Mouse (Mus musculus) liver, postnatal 0 days (tissue): Measurements from ENCODE around the gene Pitpnm3. TPM values are rescaled to one million over a fixed set of nuclear protein-coding genes. Genes with fewer than 3 reads are reported as not detected.
A peak's percentile ranks its signal among the peaks of the same experiment; 100 is the strongest.

Source experiments
- ATAC-seq: fragments of 200-750 bp; cut with Nextera tagmentation; 2 replicates; pipeline ENCODE4 v1.8.0; 2017; ENCODE audit warnings: mild to moderate bottlenecking, moderate library complexity
- DNase-seq: peaks from one replicate; pipeline ENCODE4 v3.0.0-alpha.2; 2016
- H3K27ac ChIP-seq: fragments of 300-500 bp; sonication (generic); 2 replicates; pipeline ENCODE4 v1.5.1; 2014; ENCODE audit warnings: antibody characterized with exemption, moderate library complexity, mild to moderate bottlenecking, low read depth
- H3K27me3 ChIP-seq: fragments of 300-500 bp; sonication (generic); 2 replicates; pipeline ENCODE4 v1.6.1; 2014; ENCODE audit warnings: low read length, control low read depth, mixed read lengths; ENCODE audit not compliant: insufficient read depth
- H3K36me3 ChIP-seq: fragments of 300-500 bp; sonication (generic); replicated peaks from 2 replicates; pipeline ENCODE4 v1.6.1; 2014; ENCODE audit warnings: mild to moderate bottlenecking, control low read depth, low read length, moderate library complexity, mixed read lengths; ENCODE audit not compliant: insufficient read depth
- H3K4me1 ChIP-seq: fragments of 300-500 bp; sonication (generic); 2 replicates; pipeline ENCODE4 v1.6.1; 2014; ENCODE audit warnings: antibody characterized with exemption, mild to moderate bottlenecking, control low read depth; ENCODE audit not compliant: insufficient read depth
- H3K4me2 ChIP-seq: fragments of 300-500 bp; sonication (generic); 2 replicates; pipeline ENCODE4 v1.6.1; 2014; ENCODE audit warnings: low read depth, mild to moderate bottlenecking, low read length, moderate library complexity, mixed read lengths
- H3K4me3 ChIP-seq: fragments of 300-500 bp; sonication (generic); 2 replicates; pipeline ENCODE4 v1.5.1; 2014; ENCODE audit warnings: low read depth, low read length
- H3K9ac ChIP-seq: fragments of 300-500 bp; sonication (generic); replicated peaks from 2 replicates; pipeline ENCODE4 v1.6.1; 2014; ENCODE audit warnings: mild to moderate bottlenecking, moderate library complexity
- H3K9me3 ChIP-seq: fragments of 300-500 bp; sonication (generic); 2 replicates; pipeline ENCODE4 v1.6.1; 2016; ENCODE audit warnings: mild to moderate bottlenecking, control low read depth, low read length, mixed read lengths
- CTCF ChIP-seq: sonication (generic); IDR thresholded peaks from 2 replicates; pipeline ENCODE4 v1.5.1; 2016; ENCODE audit warnings: antibody characterized with exemption, low read depth
- EP300 ChIP-seq: IDR thresholded peaks from 2 replicates; pipeline ENCODE4 v1.6.1; 2016; ENCODE audit warnings: antibody characterized with exemption, low read depth, mild to moderate bottlenecking
- WGBS: fragments of 180-500 bp; shearing (Covaris S2); extraction: QIAGEN DNeasy Blood & Tissue Kit; methylation state at CpG from one replicate; pipeline ENCODE4 v1.1.7; 2014; ENCODE audit not compliant: insufficient replicate concordance; 5-methylcytosine and 5-hydroxymethylcytosine counted together
- polyA plus RNA-seq: library from polyadenylated mRNA; unstranded; fragments of >200 nt; fragmentation: Nextera tagmentation; extraction: Ambion mirVana; gene quantifications from 2 replicates; pipeline ENCODE4 v1.2.1, GENCODE M21; 2015

Gene Pitpnm3
- polyA plus RNA-seq, 1 experiment from 2014 or later, result not detected

DNA sequence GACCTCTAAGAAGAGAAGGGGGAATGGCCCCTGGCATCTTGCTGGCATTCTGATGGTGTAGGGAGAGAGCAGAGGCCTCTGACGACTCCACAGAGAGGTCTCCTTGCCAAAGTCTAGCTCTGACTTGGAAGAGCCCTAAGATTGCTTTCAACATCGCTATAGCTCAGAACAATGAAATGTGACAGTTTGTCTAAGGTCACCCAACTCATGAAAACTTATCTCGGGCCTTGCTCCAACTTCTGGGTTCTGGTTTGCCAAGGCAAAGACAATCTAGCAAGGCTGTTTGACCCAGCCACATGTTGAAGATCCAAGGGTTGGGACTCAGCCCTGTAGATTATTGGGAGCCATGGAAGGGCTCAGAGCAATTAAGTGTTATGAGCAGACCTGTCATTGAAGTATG, 91.3 kb downstream of the Pitpnm3 start:
- TF ChIP-seq CTCF, result no peak
- no peak for TF ChIP-seq EP300
- Histone ChIP-seq H3K4me3 (no peak overlapping the region), H3K27ac (no peak overlapping the region), H3K4me1 (peaks cover 18% of the 10 kb centered on the region), H3K4me2 (no peak overlapping the region), H3K9me3 (no peaks in the 10 kb centered on the region), H3K36me3 (no peaks in the 10 kb centered on the region), H3K9ac (no peak overlapping the region), H3K27me3 (no peaks in the 10 kb centered on the region)
- ATAC-seq (no peak), DNase-seq (no peak)
- WGBS, result 75% methylated on average over 3 of the region's 3 CpGs

GRCm38 (mm10) chr11:72042631-72043030, 92.9 kb downstream of the Pitpnm3 start:
- Histone ChIP-seq H3K9me3 (no peaks in the 10 kb centered on the region), H3K27me3 (no peaks in the 10 kb centered on the region), H3K36me3 (no peaks in the 10 kb centered on the region), H3K9ac (peak overlapping the region; percentile 26), H3K4me3 (peak overlapping the region; percentile 62), H3K4me1 (peaks cover 18% of the 10 kb centered on the region), H3K27ac (no peak overlapping the region), H3K4me2 (peak overlapping the region; percentile 79)
- TF ChIP-seq CTCF (no peak), EP300 (no peak)
- WGBS, result 3% methylated on average over 14 of the region's 14 CpGs
- peak; percentile 24; the same call in 1 of the 2 replicates for ATAC-seq
- no peak for DNase-seq

DNA sequence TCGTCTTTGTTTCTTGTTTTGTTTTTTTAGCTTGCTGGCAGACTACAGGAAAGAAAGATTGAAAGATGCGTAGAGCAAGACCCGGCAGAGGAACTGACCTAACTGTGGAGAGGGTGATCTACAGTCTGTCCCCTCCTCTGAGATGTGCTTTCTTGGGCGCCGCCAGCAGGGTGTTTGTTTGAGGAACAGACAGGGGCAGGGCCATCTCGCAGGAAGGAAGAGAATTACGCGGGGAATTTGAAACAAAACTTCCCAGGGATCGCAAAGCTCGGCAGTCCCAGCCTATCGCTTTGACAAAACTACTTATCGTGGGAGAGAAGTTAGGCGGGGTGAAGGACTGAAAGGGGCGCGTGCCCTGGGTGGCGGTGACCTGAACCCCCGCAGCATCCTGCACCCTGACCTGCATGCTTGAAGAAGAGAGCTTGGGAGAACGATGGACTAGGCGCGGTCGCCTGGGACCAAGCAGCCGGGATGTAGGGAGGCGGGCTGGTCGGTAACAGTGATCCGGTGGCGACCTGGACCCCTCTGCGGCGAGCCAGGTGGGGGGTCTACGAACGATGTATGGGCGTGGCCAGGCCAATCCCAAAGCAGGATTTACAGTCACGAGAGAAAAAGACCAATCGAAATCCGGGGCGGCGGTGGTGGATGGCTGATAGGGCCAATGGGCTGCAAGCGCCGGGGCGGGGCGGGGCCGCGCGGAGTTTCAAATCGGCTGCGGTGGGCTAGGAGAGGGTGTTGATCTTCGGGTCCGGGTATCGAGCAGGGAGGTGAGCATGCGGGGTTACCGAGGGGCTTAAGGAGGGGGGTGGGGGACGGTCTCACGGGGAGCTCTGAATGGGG, 93.6 kb downstream of the Pitpnm3 start, which contains the start of gene Pimreg:
Pimreg (plus strand) TSS at position 265 of the 840 bp plus-strand sequence.
- H3K4me2 ChIP-seq, result peak within 1 kb of the TSS; percentile 79
- H3K27ac ChIP-seq, result peak within 1 kb of the TSS; percentile 34; the same call in 1 of the 2 replicates
- no peaks in the 10 kb centered on the region for H3K27me3 ChIP-seq
- under 1% methylated on average over 52 of the region's 52 CpGs for WGBS
- peak; percentile 86 for DNase-seq
- H3K9ac ChIP-seq, result peak within 1 kb of the TSS; percentile 26
- peaks cover 18% of the 10 kb centered on the region for H3K4me1 ChIP-seq
- H3K4me3 ChIP-seq, result peak within 1 kb of the TSS; percentile 62
- no peaks in the 10 kb centered on the region for H3K9me3 ChIP-seq
- peak; percentile 84 for ATAC-seq
- no peaks in the 10 kb centered on the region for H3K36me3 ChIP-seq
- TF ChIP-seq EP300 (no peak; the same call in 1 of the 2 replicates), CTCF (peak; percentile 35)

DNA sequence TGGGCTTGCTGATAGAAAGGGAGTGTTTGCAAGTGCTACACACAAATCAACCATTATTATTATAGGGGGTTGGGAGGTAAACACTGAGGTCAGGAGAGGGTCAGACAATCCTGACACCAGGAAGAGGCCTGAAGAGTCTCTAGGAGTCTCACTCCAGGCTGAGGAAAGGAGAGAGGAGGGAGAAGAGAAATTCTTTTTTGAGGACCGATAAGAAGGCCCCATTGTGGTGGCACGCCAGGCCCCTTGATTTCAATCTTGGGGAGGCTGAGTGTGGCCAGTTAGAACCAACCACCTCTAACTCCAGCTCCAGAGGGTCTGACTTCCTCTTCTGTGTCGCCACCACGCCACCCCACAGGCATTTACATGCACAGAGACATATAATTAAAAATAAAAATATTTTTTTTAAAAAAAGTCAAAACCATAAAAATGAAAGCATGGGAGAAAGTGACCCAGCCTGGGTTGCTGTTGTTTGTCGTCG, 94.2 kb downstream of the Pitpnm3 start:
- Histone ChIP-seq H3K4me1 (peaks cover 18% of the 10 kb centered on the region), H3K27me3 (no peaks in the 10 kb centered on the region), H3K27ac (peak overlapping the region; percentile 34; the same call in 1 of the 2 replicates), H3K4me3 (peak overlapping the region; percentile 62), H3K36me3 (no peaks in the 10 kb centered on the region), H3K9me3 (no peaks in the 10 kb centered on the region), H3K4me2 (peak overlapping the region; percentile 79), H3K9ac (peak overlapping the region; percentile 18; the same call in 1 of the 2 replicates)
- TF ChIP-seq CTCF (no peak), EP300 (no peak)
- 9% methylated on average over 6 of the region's 6 CpGs for WGBS
- ATAC-seq (no peak), DNase-seq (no peak)

GRCm38 (mm10) chr11:72039599-72040386, 95.8 kb downstream of the Pitpnm3 start:
- no peak overlapping the region for H3K9ac ChIP-seq
- no peak overlapping the region for H3K4me3 ChIP-seq
- no peaks in the 10 kb centered on the region for H3K9me3 ChIP-seq
- DNase-seq (no peak), ATAC-seq (no peak)
- H3K4me1 ChIP-seq, result peaks cover 18% of the 10 kb centered on the region
- 60% methylated on average over 16 of the region's 16 CpGs for WGBS
- H3K4me2 ChIP-seq, result no peak overlapping the region
- TF ChIP-seq EP300, result no peak
- no peak for TF ChIP-seq CTCF
- H3K27ac ChIP-seq, result no peak overlapping the region
- no peaks in the 10 kb centered on the region for H3K36me3 ChIP-seq
- H3K27me3 ChIP-seq, result no peaks in the 10 kb centered on the region

- Histone ChIP-seq H3K9ac (no peak overlapping the region), H3K27me3 (no peaks in the 10 kb centered on the region), H3K27ac (no peak overlapping the region), H3K4me1 (peaks cover 13% of the 10 kb centered on the region), H3K4me2 (no peak overlapping the region), H3K36me3 (no peaks in the 10 kb centered on the region), H3K4me3 (no peak overlapping the region), H3K9me3 (no peaks in the 10 kb centered on the region)
- no peak for ATAC-seq
- peak; percentile 79 for DNase-seq
- TF ChIP-seq CTCF (peak; percentile 86), EP300 (no peak)
- 4% methylated on average over 4 of the region's 4 CpGs for WGBS
Observed at GRCm38 (mm10) chr11:72037996-72038395, 97.6 kb downstream of the Pitpnm3 start.
